In genomic region chr8:126887639-126888006, GRCm38 (mm10) we compare ENCODE assay signal across 10 mouse cellular contexts. TPM values are rescaled to one million over a fixed set of nuclear protein-coding genes. Genes with fewer than 3 reads are reported as not detected.
DNase-seq lines count a peak whose midpoint lies in the region; ATAC-seq and TF ChIP-seq lines count a peak whose summit lies in the region.
"Had no signal": no experiment of that assay in that cellular context is flagged by ENCODE, and none has a peak within 500 bp of the region (broad histone marks: within the 10 kb centered on the region; RNA-seq: fewer than 3 reads in every experiment).

No protein-coding gene starts in this region.

- H3K9ac ChIP-seq in liver, embryonic 12.5 days, result no peak overlapping the region
- H3K9ac ChIP-seq in embryonic facial prominence, embryonic 15.5 days, result no peak overlapping the region
- H3K9ac ChIP-seq in neural tube, embryonic 14.5 days (replicated peaks; ENCODE audit: low read depth, low read length), result no peak overlapping the region
- H3K9ac ChIP-seq: neural tube, embryonic 12.5 days had no signal

- H3K9me3 ChIP-seq in liver, embryonic 12.5 days (replicated peaks), result no peaks in the 10 kb centered on the region
- H3K9me3 ChIP-seq in embryonic facial prominence, embryonic 15.5 days (replicated peaks), result no peaks in the 10 kb centered on the region
- no peaks in the 10 kb centered on the region for H3K9me3 ChIP-seq in neural tube, embryonic 14.5 days (ENCODE audit: control insufficient read depth, low read length)
- H3K9me3 ChIP-seq: neural tube, embryonic 12.5 days had no signal

- H3K36me3 ChIP-seq in liver, embryonic 12.5 days, result no peaks in the 10 kb centered on the region
- no peaks in the 10 kb centered on the region for H3K36me3 ChIP-seq in embryonic facial prominence, embryonic 15.5 days
- no peaks in the 10 kb centered on the region for H3K36me3 ChIP-seq in neural tube, embryonic 14.5 days (ENCODE audit: control insufficient read depth, insufficient read depth, low read length)
- H3K36me3 ChIP-seq: neural tube, embryonic 12.5 days had no signal

- peak overlapping the region; percentile 89 for H3K27ac ChIP-seq in gastrocnemius, adult 2 months
- H3K27ac ChIP-seq in liver, embryonic 12.5 days, result no peak overlapping the region
- H3K27ac ChIP-seq in embryonic facial prominence, embryonic 15.5 days (replicated peaks), result peak overlapping the region; percentile 95
- 0 out of 2 replicates have a peak overlapping the region, but pooled peaks have one; percentile 39 for H3K27ac ChIP-seq in neural tube, embryonic 14.5 days (ENCODE audit: low read depth, low read length)
- H3K27ac ChIP-seq: neural tube, embryonic 12.5 days had no signal

- DNase-seq in gastrocnemius, adult 2 months, result no peak
- no peak for DNase-seq in gastrocnemius, postnatal 10 days
- no peak for DNase-seq in liver
- no peak for DNase-seq in thymus, postnatal 25 days
- no peak for DNase-seq in layer of hippocampus, adult 9-10 months (ENCODE audit: low spot score)
- DNase-seq: cerebellum, adult 11 months had no signal

- ATAC-seq in liver, embryonic 12.5 days, result 0 out of 2 replicates have a peak, but pooled peaks have one; percentile 23
- no peak for ATAC-seq in embryonic facial prominence, embryonic 15.5 days (ENCODE audit: insufficient number of reproducible peaks, low FRiP score, low TSS enrichment, low read depth)
- no peak for ATAC-seq in neural tube, embryonic 14.5 days (ENCODE audit: low read depth)

- no peak for TF ChIP-seq CTCF in gastrocnemius, adult 2 months (IDR thresholded peaks at IDR 0.05)

- intact Hi-C loops in gastrocnemius, adult 2 months (cut with DNase I), result loop anchor here (2.0 kb wide), 1 partner anchor 23 kb away; no protein-coding TSS in a partner anchor

- no peak overlapping the region for H3K4me2 ChIP-seq in liver, embryonic 12.5 days
- H3K4me2 ChIP-seq in embryonic facial prominence, embryonic 15.5 days (replicated peaks), result no peak overlapping the region
- H3K4me2 ChIP-seq in neural tube, embryonic 14.5 days (ENCODE audit: low read depth, low read length), result no peak overlapping the region
- H3K4me2 ChIP-seq: neural tube, embryonic 12.5 days had no signal

- peaks cover 11% of the 10 kb centered on the region; the same call in 1 of the 2 replicates for H3K4me1 ChIP-seq in liver, embryonic 12.5 days
- H3K4me1 ChIP-seq in embryonic facial prominence, embryonic 15.5 days, result peaks cover 40% of the 10 kb centered on the region
- H3K4me1 ChIP-seq in neural tube, embryonic 14.5 days (ENCODE audit: control insufficient read depth, insufficient read depth, low read length), result peaks cover 7% of the 10 kb centered on the region; the same call in 1 of the 2 replicates

- H3K4me3 ChIP-seq in gastrocnemius, adult 2 months, result no peak overlapping the region
- H3K4me3 ChIP-seq in liver, embryonic 12.5 days, result no peak overlapping the region
- no peak overlapping the region for H3K4me3 ChIP-seq in embryonic facial prominence, embryonic 15.5 days (replicated peaks)
- no peak overlapping the region for H3K4me3 ChIP-seq in neural tube, embryonic 14.5 days (ENCODE audit: low read depth, low read length)
- H3K4me3 ChIP-seq: neural tube, embryonic 12.5 days had no signal

- no peaks in the 10 kb centered on the region; the same call in 1 of the 2 replicates for H3K27me3 ChIP-seq in liver, embryonic 12.5 days (replicated peaks)
- H3K27me3 ChIP-seq in embryonic facial prominence, embryonic 15.5 days, result no peaks in the 10 kb centered on the region
- H3K27me3 ChIP-seq in neural tube, embryonic 14.5 days (ENCODE audit: control insufficient read depth, insufficient read depth, low read length), result no peaks in the 10 kb centered on the region
- H3K27me3 ChIP-seq: neural tube, embryonic 12.5 days had no signal

- WGBS in liver, embryonic 12.5 days (ENCODE audit: insufficient replicate concordance), result 76% methylated on average over 3 of the region's 3 CpGs
- WGBS in embryonic facial prominence, embryonic 15.5 days, result 61% methylated on average over 3 of the region's 3 CpGs
- WGBS in neural tube, embryonic 14.5 days, result 68% methylated on average over 3 of the region's 3 CpGs

RNA-seq across cellular contexts. Expression of gene Tomm20, which starts 58.0 kb away (rescaled TPM):
- total RNA-seq in gastrocnemius, adult 2 months (2021), result 100 to 1,000 TPM in 1 of 2 experiments, 10 to 100 TPM in 1; 92.0 to 104 TPM
- total RNA-seq in gastrocnemius, postnatal 10 days (2021), result 100 to 1,000 TPM; 114 to 122 TPM
- polyA plus RNA-seq in liver, embryonic 12.5 days (2016; fragmentation: Nextera tagmentation; extraction: Ambion mirVana), result 219 and 232 TPM in 2 replicates
- 185 and 193 TPM in 2 replicates for polyA plus RNA-seq in embryonic facial prominence, embryonic 15.5 days (2015; fragmentation: Nextera tagmentation; extraction: Ambion mirVana)
- polyA plus RNA-seq in neural tube, embryonic 14.5 days (2014; fragmentation: Nextera tagmentation; extraction: Ambion mirVana), result 219 and 222 TPM in 2 replicates
